Comparison of ENCODE assay signal across 9 mouse cellular contexts in genomic region chr7:136496335-136497242, GRCm38 (mm10).
DNase-seq lines count a peak whose midpoint lies in the region; ATAC-seq and TF ChIP-seq lines count a peak whose summit lies in the region.
"Had no signal": no experiment of that assay in that cellular context is flagged by ENCODE, and none has a peak within 500 bp of the region (broad histone marks: within the 10 kb centered on the region; RNA-seq: fewer than 3 reads in every experiment).

No protein-coding gene starts in this region.

- DNase-seq in gastrocnemius, adult 2 months, result peak; percentile 46
- no peak for DNase-seq in gastrocnemius, postnatal 14 days
- peak; percentile 42 for DNase-seq in brain, embryonic 14.5 days (ENCODE audit: low read depth)
- no peak for DNase-seq in retina, embryonic 14.5 days (ENCODE audit: low spot score)
- DNase-seq in cerebellum, adult 2 months, result no peak
- DNase-seq: spleen, adult 18-20 months had no signal

- 32% methylated on average over 19 of the region's 19 CpGs for WGBS in heart, embryonic 14.5 days
- 30% methylated on average over 19 of the region's 19 CpGs for WGBS in limb, embryonic 15.5 days
- WGBS in kidney, embryonic 14.5 days, result 45% methylated on average over 19 of the region's 19 CpGs
- 18% methylated on average over 19 of the region's 19 CpGs for WGBS in cerebellum, adult 2 months

- no peak for TF ChIP-seq CTCF in gastrocnemius, adult 2 months (IDR thresholded peaks at IDR 0.05)
- no peak for TF ChIP-seq CTCF in brain, embryonic 14.5 days (IDR thresholded peaks at IDR 0.05; ENCODE audit: borderline replicate concordance, extremely low read depth, insufficient read depth, insufficient read length)
- no peak for TF ChIP-seq CTCF in cerebellum, adult 2 months (IDR thresholded peaks at IDR 0.05; ENCODE audit: borderline replicate concordance, insufficient read depth, low read depth, low read length)

- H3K4me1 ChIP-seq in heart, embryonic 14.5 days (ENCODE audit: control insufficient read depth in 2 of 2, insufficient read depth in 2 of 2, low read length in 2 of 2), result peaks cover 15 to 24% of the 10 kb centered on the region in 2 experiments
- peaks cover 36% of the 10 kb centered on the region for H3K4me1 ChIP-seq in limb, embryonic 15.5 days
- peaks cover 12% of the 10 kb centered on the region for H3K4me1 ChIP-seq in kidney, embryonic 14.5 days (ENCODE audit: control insufficient read depth, insufficient read depth, low read length)
- no peaks in the 10 kb centered on the region for H3K4me1 ChIP-seq in cerebellum, adult 2 months (ENCODE audit: control insufficient read depth, insufficient read depth, low read length)

- peaks cover 49% of the 10 kb centered on the region for H3K27me3 ChIP-seq in heart, embryonic 14.5 days (ENCODE audit: control insufficient read depth, insufficient read depth, low read length)
- H3K27me3 ChIP-seq in limb, embryonic 15.5 days, result 0 out of 2 replicates have a peak, but pooled peaks cover 4% of the 10 kb centered on the region
- peaks cover 6% of the 10 kb centered on the region for H3K27me3 ChIP-seq in kidney, embryonic 14.5 days (ENCODE audit: control insufficient read depth, insufficient read depth, low read length)
- peaks cover 6% of the 10 kb centered on the region; the same call in 1 of the 2 replicates for H3K27me3 ChIP-seq in cerebellum, adult 2 months (ENCODE audit: control insufficient read depth, insufficient read depth, low read length)

- H3K4me3 ChIP-seq in gastrocnemius, adult 2 months, result peak overlapping the region; percentile 58
- H3K4me3 ChIP-seq in heart, embryonic 14.5 days (ENCODE audit: control insufficient read depth in 1 of 2, insufficient read depth in 1 of 2, low read depth in 1 of 2, low read length in 2 of 2), result peak overlapping the region; percentile 4 to 20; a peak in 2 of 4 replicates
- H3K4me3 ChIP-seq in limb, embryonic 15.5 days, result 0 out of 2 replicates have a peak overlapping the region, but pooled peaks have one; percentile 7
- no peak overlapping the region for H3K4me3 ChIP-seq in kidney, embryonic 14.5 days (ENCODE audit: low read length)
- H3K4me3 ChIP-seq in cerebellum, adult 2 months (replicated peaks; ENCODE audit: insufficient read depth, low read depth, low read length), result no peak overlapping the region

- no peak for TF ChIP-seq POLR2A in brain, embryonic 14.5 days (IDR thresholded peaks at IDR 0.05; ENCODE audit: borderline replicate concordance, extremely low read depth, insufficient read depth, insufficient read length, poor library complexity, severe bottlenecking)
- TF ChIP-seq POLR2A in cerebellum, adult 2 months (IDR thresholded peaks at IDR 0.05; ENCODE audit: borderline replicate concordance, insufficient read depth, low read length), result no peak

- peak overlapping the region; percentile 41 for H3K9ac ChIP-seq in heart, embryonic 14.5 days (ENCODE audit: low read length)
- no peak overlapping the region for H3K9ac ChIP-seq in limb, embryonic 15.5 days
- no peak overlapping the region for H3K9ac ChIP-seq in kidney, embryonic 14.5 days (ENCODE audit: low read depth, low read length)

- H3K27ac ChIP-seq in gastrocnemius, adult 2 months, result peak overlapping the region; percentile 24
- peak overlapping the region; percentile 38 to 71 for H3K27ac ChIP-seq in heart, embryonic 14.5 days (replicated peaks in 1 of 2; ENCODE audit: control insufficient read depth in 1 of 2, insufficient read depth in 1 of 2, low read depth in 2 of 2, low read length in 2 of 2)
- H3K27ac ChIP-seq in limb, embryonic 15.5 days, result peak overlapping the region; percentile 69
- no peak overlapping the region for H3K27ac ChIP-seq in kidney, embryonic 14.5 days (ENCODE audit: low read depth, low read length)
- no peak overlapping the region for H3K27ac ChIP-seq in cerebellum, adult 2 months (ENCODE audit: insufficient read depth, low read length)

- intact Hi-C loops in gastrocnemius, adult 2 months (cut with DNase I), result loop anchor here (10.0 kb wide), 1 partner anchor 348 kb away; no protein-coding TSS in a partner anchor
- intact Hi-C loops in gastrocnemius, postnatal 14 days (cut with DNase I; ENCODE audit: low total_unique reads), result no loop called here

- ATAC-seq in heart, embryonic 14.5 days (ENCODE audit: insufficient number of reproducible peaks, insufficient read depth, low FRiP score, low read depth), result peak; percentile 68
- ATAC-seq in limb, embryonic 15.5 days (ENCODE audit: insufficient number of reproducible peaks, low FRiP score, low TSS enrichment, low read depth), result no peak
- no peak for ATAC-seq in kidney, embryonic 14.5 days (ENCODE audit: low FRiP score, low TSS enrichment)

- peak overlapping the region; percentile 60 for H3K4me2 ChIP-seq in heart, embryonic 14.5 days (ENCODE audit: low read length)
- peak overlapping the region; percentile 27 for H3K4me2 ChIP-seq in limb, embryonic 15.5 days
- H3K4me2 ChIP-seq in kidney, embryonic 14.5 days (replicated peaks; ENCODE audit: low read depth, low read length), result no peak overlapping the region

- no peaks in the 10 kb centered on the region for H3K9me3 ChIP-seq in heart, embryonic 14.5 days (ENCODE audit: control insufficient read depth, low read length)
- H3K9me3 ChIP-seq in limb, embryonic 15.5 days, result no peaks in the 10 kb centered on the region
- H3K9me3 ChIP-seq in kidney, embryonic 14.5 days (ENCODE audit: control insufficient read depth, low read length), result no peaks in the 10 kb centered on the region

- H3K36me3 ChIP-seq in heart, embryonic 14.5 days (ENCODE audit: control insufficient read depth, insufficient read depth, low read length), result no peaks in the 10 kb centered on the region
- H3K36me3 ChIP-seq in limb, embryonic 15.5 days, result no peaks in the 10 kb centered on the region
- no peaks in the 10 kb centered on the region for H3K36me3 ChIP-seq in kidney, embryonic 14.5 days (ENCODE audit: control insufficient read depth, insufficient read depth, low read length)

Comparison
In these comparisons a context has a peak if more than half of its experiments do, and no peak if none do; other contexts are left out.
1. DNase-seq: peak in gastrocnemius, adult 2 months (single experiment) and brain, embryonic 14.5 days (single experiment); none in gastrocnemius, postnatal 14 days (single experiment), retina, embryonic 14.5 days (single experiment) and cerebellum, adult 2 months (0 of 2).
2. H3K27ac ChIP-seq: peak in gastrocnemius, adult 2 months (single experiment), heart, embryonic 14.5 days (2 of 2) and limb, embryonic 15.5 days (single experiment); none in kidney, embryonic 14.5 days (single experiment) and cerebellum, adult 2 months (single experiment).
3. H3K4me3 ChIP-seq: peak in gastrocnemius, adult 2 months (single experiment), heart, embryonic 14.5 days (2 of 2) and limb, embryonic 15.5 days (single experiment); none in kidney, embryonic 14.5 days (single experiment) and cerebellum, adult 2 months (single experiment).